Comparison of ENCODE assay signal across 8 mouse cellular contexts in genomic region chr19:42519760-42520159, GRCm38 (mm10). TPM values are rescaled to one million over a fixed set of nuclear protein-coding genes. Genes with fewer than 3 reads are reported as not detected.
DNase-seq lines count a peak whose midpoint lies in the region; ATAC-seq and TF ChIP-seq lines count a peak whose summit lies in the region.

No protein-coding gene starts in this region.

- DNase-seq in gastrocnemius, adult 2 months: peak; percentile 21
- DNase-seq in gastrocnemius, adult 8-10 months (ENCODE audit: low spot score in 2 of 2): no peak
- DNase-seq in 3134 (ENCODE audit: extremely low read depth, insufficient read length, low spot score): peak; percentile 58
- peak; percentile 20 for DNase-seq in embryo, embryonic 11 days
- no peak for DNase-seq in intestine, embryonic 14.5 days (ENCODE audit: low spot score)
- DNase-seq in B cell, adult 2 months: no peak
- no peak for DNase-seq in c-Kit-positive CD71-positive TER-119-positive erythroid progenitor cells, embryonic 14.5 days (ENCODE audit: low spot score)

- no peak for ATAC-seq in intestine, embryonic 14.5 days (replicated peaks; ENCODE audit: low FRiP score, low TSS enrichment, low read depth)
- ATAC-seq in neural tube, embryonic 14.5 days (ENCODE audit: low read depth): no peak

- intact Hi-C loops in gastrocnemius, adult 2 months (cut with DNase I): loop anchor here (5.0 kb wide), 1 partner anchor 43 kb away; no protein-coding TSS in a partner anchor

- 47% methylated on average over 9 of the region's 9 CpGs for WGBS in intestine, embryonic 14.5 days
- 52% methylated on average over 9 of the region's 9 CpGs for WGBS in neural tube, embryonic 14.5 days

- no peaks in the 10 kb centered on the region for H3K27me3 ChIP-seq in intestine, embryonic 14.5 days (replicated peaks; ENCODE audit: control insufficient read depth, insufficient read depth, low read length)
- no peaks in the 10 kb centered on the region for H3K27me3 ChIP-seq in neural tube, embryonic 14.5 days (ENCODE audit: control insufficient read depth, insufficient read depth, low read length)

- no peaks in the 10 kb centered on the region for H3K36me3 ChIP-seq in intestine, embryonic 14.5 days (ENCODE audit: control insufficient read depth, insufficient read depth, low read length)
- H3K36me3 ChIP-seq in neural tube, embryonic 14.5 days (ENCODE audit: control insufficient read depth, insufficient read depth, low read length): no peaks in the 10 kb centered on the region

- H3K27ac ChIP-seq in gastrocnemius, adult 2 months: peak overlapping the region; percentile 96
- no peak overlapping the region for H3K27ac ChIP-seq in intestine, embryonic 14.5 days (ENCODE audit: low read depth)
- H3K27ac ChIP-seq in neural tube, embryonic 14.5 days (ENCODE audit: low read depth, low read length): no peak overlapping the region

- no peak for TF ChIP-seq CTCF in gastrocnemius, adult 2 months (IDR thresholded peaks at IDR 0.05)

- H3K4me1 ChIP-seq in intestine, embryonic 14.5 days (replicated peaks; ENCODE audit: control insufficient read depth, insufficient read depth, low read length): peaks cover 7% of the 10 kb centered on the region
- H3K4me1 ChIP-seq in neural tube, embryonic 14.5 days (ENCODE audit: control insufficient read depth, insufficient read depth, low read length): peaks cover 11% of the 10 kb centered on the region; the same call in 1 of the 2 replicates

- H3K4me3 ChIP-seq in gastrocnemius, adult 2 months: peak overlapping the region; percentile 100
- H3K4me3 ChIP-seq in intestine, embryonic 14.5 days (ENCODE audit: low read depth, low read length): peak overlapping the region; percentile 72
- peak overlapping the region; percentile 80 for H3K4me3 ChIP-seq in neural tube, embryonic 14.5 days (ENCODE audit: low read depth, low read length)

- H3K9ac ChIP-seq in intestine, embryonic 14.5 days (ENCODE audit: low read length): peak overlapping the region; percentile 76
- H3K9ac ChIP-seq in neural tube, embryonic 14.5 days (replicated peaks; ENCODE audit: low read depth, low read length): no peak overlapping the region

- peak overlapping the region; percentile 84 for H3K4me2 ChIP-seq in intestine, embryonic 14.5 days (ENCODE audit: low read length)
- H3K4me2 ChIP-seq in neural tube, embryonic 14.5 days (ENCODE audit: low read depth, low read length): peak overlapping the region; percentile 65

- no peaks in the 10 kb centered on the region for H3K9me3 ChIP-seq in intestine, embryonic 14.5 days (ENCODE audit: control insufficient read depth, low read length)
- no peaks in the 10 kb centered on the region for H3K9me3 ChIP-seq in neural tube, embryonic 14.5 days (ENCODE audit: control insufficient read depth, low read length)

RNA-seq across cellular contexts. Expression of gene R3hcc1l, which starts 1.2 kb away (rescaled TPM):
- total RNA-seq in gastrocnemius, adult 2 months (2021): 10 to 100 TPM; 13.4 to 20.7 TPM
- total RNA-seq in gastrocnemius, adult 8-10 months (2022): 10 to 100 TPM; 11.2 to 15.9 (median 13.3) TPM
- polyA plus RNA-seq in intestine, embryonic 14.5 days (2014; fragmentation: Nextera tagmentation; extraction: Ambion mirVana): 21.3 and 28.3 TPM in 2 replicates
- 12.7 and 16.7 TPM in 2 replicates for polyA plus RNA-seq in neural tube, embryonic 14.5 days (2014; fragmentation: Nextera tagmentation; extraction: Ambion mirVana)

Comparison
In these comparisons a context has a peak if more than half of its experiments do, and no peak if none do; other contexts are left out.
1. DNase-seq: peak in gastrocnemius, adult 2 months (single experiment), 3134 (single experiment) and embryo, embryonic 11 days (single experiment); none in gastrocnemius, adult 8-10 months (0 of 2), intestine, embryonic 14.5 days (single experiment), B cell, adult 2 months (0 of 2) and c-Kit-positive CD71-positive TER-119-positive erythroid progenitor cells, embryonic 14.5 days (single experiment).
2. Peak in every context shown above with its lines, with median percentiles within 50 percentile points of each other: H3K4me3 ChIP-seq.